Mouse (Mus musculus): ENCODE results near the gene Kif27.
"Not testable (repeated sequence)": the region's sequence is repeated elsewhere in the genome, so short reads cannot be mapped to it uniquely, and the experiment has no call there.

Gene Kif27

DNA sequence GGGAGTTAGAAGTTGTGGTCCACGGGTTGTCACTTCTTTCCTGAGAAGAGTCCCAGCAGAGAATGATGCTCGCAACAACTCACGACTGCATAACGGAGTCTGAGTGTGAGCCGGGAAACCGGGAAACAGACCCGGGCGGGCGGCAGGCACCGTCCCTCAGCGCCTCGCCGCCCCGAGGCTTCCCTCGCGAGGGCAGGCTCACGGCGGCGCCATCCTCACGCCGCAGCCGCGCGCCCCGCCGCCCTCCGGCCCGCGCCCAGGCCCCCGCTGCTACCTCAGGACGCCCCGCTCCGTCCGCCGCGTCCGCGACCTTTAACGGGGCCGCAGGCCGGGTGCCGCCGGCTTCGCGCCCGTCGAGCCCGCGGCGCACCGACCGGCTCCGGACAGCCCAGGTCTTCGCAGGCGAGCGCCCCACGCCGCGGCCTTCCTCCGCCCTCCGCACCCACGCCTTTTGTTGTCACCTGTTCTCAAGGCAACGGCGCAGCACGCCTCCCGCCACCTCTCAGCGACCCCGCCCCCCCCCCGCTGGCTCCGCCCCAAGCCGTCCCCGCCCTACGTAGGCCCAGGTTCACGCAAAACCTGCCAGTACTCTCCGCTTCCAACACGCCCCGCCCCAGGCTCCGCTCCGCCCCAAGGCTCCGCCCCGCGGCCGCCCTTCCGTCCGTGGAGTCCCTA, at the start of gene Kif27:
TSS of gene Kif27 (minus strand) at position 494 of the 675 bp plus-strand sequence.
- peak; percentile 89 for DNase-seq

- DNase-seq = not testable (repeated sequence)
These were observed 44.3 kb upstream of the Kif27 start, which contains the start of gene Hnrnpk for GRCm38 (mm10) chr13:58403243-58403642. Gene Hnrnpk (minus strand): TSS chr13:58403343.

GRCm38 (mm10) chr13:58402744-58403110, 43.8 kb upstream of the Kif27 start:
- DNase-seq = no peak

GRCm38 (mm10) chr13:58402003-58402743, 43.3 kb upstream of the Kif27 start, which contains the start of gene Rmi1:
Gene Rmi1 (plus strand): TSS chr13:58402248.
- DNase-seq = peak; percentile 99

- peak; percentile 79 for DNase-seq
These were observed 42.4 kb upstream of the Kif27 start for GRCm38 (mm10) chr13:58401135-58402002.

- DNase-seq = no peak
These were observed 41.7 kb upstream of the Kif27 start for GRCm38 (mm10) chr13:58400576-58400975.

DNA sequence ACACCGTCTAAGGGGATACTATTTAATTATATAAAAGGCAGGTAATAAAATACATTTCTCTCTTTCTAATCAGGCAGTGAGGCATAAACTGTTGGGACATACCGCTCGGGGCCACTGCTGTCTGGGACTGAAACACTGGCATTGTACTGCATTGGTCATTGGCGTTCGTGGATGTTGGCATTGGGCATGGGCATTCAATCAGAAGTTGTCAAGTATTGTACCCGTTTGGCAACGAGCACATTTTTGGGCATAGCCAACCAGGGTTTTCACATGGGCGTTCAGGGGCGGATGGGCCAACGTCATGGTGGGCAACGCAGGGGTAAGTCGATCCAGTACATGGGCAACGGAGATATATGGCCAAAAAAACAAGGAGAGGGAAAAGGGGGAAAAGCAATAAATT, 38.7 kb upstream of the Kif27 start:
- DNase-seq = no peak

- not testable (repeated sequence) for DNase-seq
These were observed 35.5 kb upstream of the Kif27 start for GRCm38 (mm10) chr13:58394392-58394791.

DNA sequence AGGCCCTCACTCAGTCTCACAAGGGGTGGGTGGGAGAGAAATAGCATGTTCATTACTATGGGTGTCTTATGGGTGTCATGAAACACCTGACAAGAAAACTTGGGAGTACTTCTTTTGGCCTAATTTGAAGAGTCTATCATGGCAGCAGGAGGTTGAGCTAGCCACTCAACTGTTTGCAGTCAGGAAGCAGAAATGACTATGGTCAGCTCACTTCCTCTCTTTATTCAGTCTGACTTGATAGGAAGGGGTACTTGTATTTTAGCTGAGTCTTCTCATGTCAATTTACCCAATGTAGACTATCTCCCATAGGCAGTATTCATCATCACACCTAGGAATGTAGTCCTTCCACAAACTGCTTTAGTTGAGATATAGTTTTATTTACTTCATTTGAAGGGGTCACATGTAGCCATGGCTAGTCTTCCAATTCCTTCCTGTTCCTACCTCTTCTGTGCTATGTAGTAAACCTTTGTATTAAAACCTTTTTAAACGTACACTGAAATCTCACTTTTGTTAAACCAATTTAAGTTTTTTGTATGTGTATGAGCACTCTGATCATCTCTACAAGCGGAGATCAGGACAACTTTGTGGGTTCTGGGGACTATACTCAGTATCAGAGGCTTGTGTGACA, 30.5 kb upstream of the Kif27 start:
- DNase-seq = no peak

- no peak for DNase-seq
These were observed 29.5 kb upstream of the Kif27 start for GRCm38 (mm10) chr13:58388379-58388778.

DNA sequence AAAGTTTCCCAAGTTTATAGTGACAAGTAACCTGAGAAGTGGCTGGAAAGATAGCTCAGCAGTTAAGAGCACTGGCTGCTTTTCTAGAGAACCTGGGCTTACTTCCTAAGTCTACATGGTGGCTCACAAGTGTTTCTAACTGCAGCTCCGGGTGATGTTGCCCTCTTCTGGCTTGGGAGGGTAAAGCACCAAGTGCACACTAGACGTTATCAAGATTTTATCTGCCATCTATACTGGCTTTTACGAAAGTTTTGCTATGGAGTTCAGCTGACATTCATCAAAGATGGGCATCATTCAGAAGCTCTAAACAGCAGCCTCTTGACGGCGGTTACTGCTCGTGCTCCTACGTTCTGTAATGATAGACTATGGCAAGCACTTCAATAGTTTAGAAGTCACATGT, 29.0 kb upstream of the Kif27 start:
- peak; percentile 75 for DNase-seq

DNA sequence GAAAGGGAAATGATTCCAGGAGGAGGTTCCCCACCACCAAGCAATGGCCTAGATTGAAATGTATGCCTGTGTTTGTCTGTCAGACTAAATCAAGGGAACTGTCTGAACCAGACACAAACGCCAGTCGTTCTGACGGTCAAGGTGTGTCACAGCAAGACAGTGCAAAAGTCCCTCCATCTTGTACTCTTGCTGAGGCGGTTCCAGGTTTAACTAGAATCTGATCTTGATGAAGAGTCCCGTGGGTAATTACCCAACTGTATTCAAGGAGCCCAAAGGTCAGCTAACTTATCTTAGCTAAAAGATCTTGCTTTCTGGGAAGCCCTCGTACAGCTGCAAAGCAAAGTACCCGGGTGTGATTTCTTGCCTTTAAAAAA, 26.6 kb upstream of the Kif27 start:
- DNase-seq = no peak

- DNase-seq = peak; percentile 82
These were observed 26.0 kb upstream of the Kif27 start, which contains the start of gene 2210016F16Rik for GRCm38 (mm10) chr13:58384779-58385546. Gene 2210016F16Rik (minus strand): TSS chr13:58385225.

- no peak for DNase-seq
These were observed 25.4 kb upstream of the Kif27 start for GRCm38 (mm10) chr13:58384371-58384770.

DNA sequence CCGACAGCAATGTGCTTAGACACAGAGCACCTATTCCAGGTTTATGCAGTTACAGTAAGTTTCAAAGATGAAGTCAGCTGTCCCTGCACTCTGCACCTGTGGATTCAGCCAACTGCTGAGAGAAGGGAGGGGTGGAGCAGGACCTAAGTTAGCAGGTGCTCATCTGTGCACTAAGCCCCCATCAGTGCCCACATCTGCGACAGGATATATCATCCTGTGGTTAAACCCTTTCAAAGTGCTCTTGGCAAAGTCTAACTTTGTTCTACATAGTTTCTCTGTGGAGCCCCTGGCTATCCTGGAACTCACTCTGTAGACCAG, 14.2 kb upstream of the Kif27 start:
- no peak for DNase-seq

GRCm38 (mm10) chr13:58372278-58373152, 13.6 kb upstream of the Kif27 start:
- no peak for DNase-seq

DNA sequence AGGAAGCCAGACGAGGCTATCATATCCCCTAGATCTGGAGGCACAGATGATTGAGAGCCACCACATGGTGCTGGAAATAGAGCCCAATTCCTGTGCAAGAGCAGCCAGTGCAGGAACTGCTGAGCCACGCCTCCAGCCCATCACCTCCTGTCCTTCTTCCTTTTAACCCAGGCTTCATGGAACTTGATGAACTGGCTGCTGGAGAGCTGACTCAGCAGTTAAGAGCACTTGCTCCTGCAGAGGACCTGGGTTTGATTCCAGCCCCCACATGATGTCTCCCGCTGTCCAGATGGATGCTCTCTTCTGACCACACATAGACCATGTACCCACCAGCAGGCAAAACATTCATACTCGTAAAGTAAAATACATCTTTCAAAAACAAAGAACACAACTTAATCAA, 9.9 kb upstream of the Kif27 start:
- no peak for DNase-seq

- DNase-seq = no peak
These were observed 8.7 kb upstream of the Kif27 start for GRCm38 (mm10) chr13:58367641-58368040.

GRCm38 (mm10) chr13:58366373-58366772, 7.5 kb upstream of the Kif27 start:
- no peak for DNase-seq

DNA sequence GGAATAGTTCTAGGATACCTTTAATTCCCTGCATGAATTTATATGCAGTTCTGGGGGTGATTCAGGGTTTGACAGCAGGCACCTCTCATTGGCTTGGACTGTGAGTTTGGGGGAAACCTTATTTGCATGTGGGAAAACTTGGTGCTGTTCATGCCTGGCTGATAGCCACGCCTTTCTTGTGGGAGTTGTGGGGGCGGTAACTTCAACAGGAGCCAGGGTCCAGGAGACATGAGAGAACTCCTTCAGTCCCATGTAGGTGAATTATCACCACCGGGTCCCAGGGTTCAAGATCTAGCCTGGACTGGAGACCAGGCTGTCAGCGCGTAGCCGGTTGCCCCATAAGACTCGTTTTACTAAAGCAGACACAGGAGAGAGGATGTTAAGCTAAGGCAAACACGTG, 6.3 kb upstream of the Kif27 start:
- DNase-seq = not testable (repeated sequence)

Measured in kidney, adult 18-20 months (tissue).